Comparison of ENCODE assay signal across 8 mouse cellular contexts in the genomic region with DNA sequence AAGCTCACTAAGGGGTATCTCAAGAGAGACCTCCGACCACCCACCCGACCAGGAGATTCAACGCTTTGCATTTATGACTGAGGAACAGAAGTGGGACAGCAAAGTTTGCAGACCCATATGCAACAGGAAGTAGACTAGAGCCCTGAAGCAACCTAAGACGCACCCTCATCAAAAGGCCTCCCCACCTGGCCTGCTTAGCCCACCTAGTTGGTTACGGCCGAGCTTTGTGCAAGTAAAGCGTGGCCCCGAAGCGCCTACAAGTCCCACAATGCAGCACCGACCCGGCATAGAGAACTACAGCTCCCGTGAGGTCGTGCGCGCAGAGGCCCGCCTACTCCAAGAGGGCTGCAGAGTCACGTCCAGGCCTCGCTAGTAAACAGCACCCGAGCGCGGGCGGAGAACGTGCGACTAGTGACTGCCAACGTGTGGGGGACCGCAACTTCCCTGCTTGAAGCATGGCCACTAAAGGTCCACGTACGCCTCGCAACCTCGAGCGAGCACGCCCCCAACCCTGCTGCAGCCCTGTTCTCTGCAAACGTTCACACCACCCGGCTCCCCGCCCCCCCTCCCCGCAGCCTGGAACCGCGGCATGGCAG. TPM values are rescaled to one million over a fixed set of nuclear protein-coding genes. Genes with fewer than 3 reads are reported as not detected.
DNase-seq lines count a peak whose midpoint lies in the region; ATAC-seq and TF ChIP-seq lines count a peak whose summit lies in the region.

No protein-coding gene starts in this region.

- peak overlapping the region; percentile 90 for H3K4me2 ChIP-seq in embryonic facial prominence, embryonic 13.5 days
- H3K4me2 ChIP-seq in limb, embryonic 12.5 days = peak overlapping the region; percentile 79
- H3K4me2 ChIP-seq in midbrain, embryonic 14.5 days (ENCODE audit: low read length) = peak overlapping the region; percentile 90

- H3K4me3 ChIP-seq in embryonic facial prominence, embryonic 13.5 days = peak overlapping the region; percentile 76
- H3K4me3 ChIP-seq in heart, adult 2 months = peak overlapping the region; percentile 70
- peak overlapping the region; percentile 79 for H3K4me3 ChIP-seq in limb, embryonic 12.5 days (replicated peaks)
- peak overlapping the region; percentile 70 for H3K4me3 ChIP-seq in midbrain, embryonic 14.5 days (replicated peaks; ENCODE audit: low read depth, low read length)

- H3K9ac ChIP-seq in embryonic facial prominence, embryonic 13.5 days = peak overlapping the region; percentile 82
- H3K9ac ChIP-seq in heart, adult 2 months (ENCODE audit: low read depth, low read length) = peak overlapping the region; percentile 89
- H3K9ac ChIP-seq in limb, embryonic 12.5 days (replicated peaks) = peak overlapping the region; percentile 84
- peak overlapping the region; percentile 68 for H3K9ac ChIP-seq in midbrain, embryonic 14.5 days (replicated peaks; ENCODE audit: low read length)

- intact Hi-C loops in heart, adult 2 months (cut with DNase I) = loop anchor here (2.0 to 10.0 kb wide), 2 partner anchors 36 to 226 kb away; partner anchors contain the start of gene Glis2

- peak; percentile 36; the same call in 1 of the 2 replicates for TF ChIP-seq EP300 in heart, adult 2 months (IDR thresholded peaks at IDR 0.05; ENCODE audit: insufficient read depth, low read depth, low read length)

- no peaks in the 10 kb centered on the region; the same call in 1 of the 2 replicates for H3K79me2 ChIP-seq in heart, adult 2 months (replicated peaks; ENCODE audit: control insufficient read depth, insufficient read depth, low read length)

- no peaks in the 10 kb centered on the region for H3K27me3 ChIP-seq in embryonic facial prominence, embryonic 13.5 days
- no peaks in the 10 kb centered on the region for H3K27me3 ChIP-seq in heart, adult 2 months (ENCODE audit: control insufficient read depth, insufficient read depth, low read length)
- no peaks in the 10 kb centered on the region for H3K27me3 ChIP-seq in limb, embryonic 12.5 days
- no peaks in the 10 kb centered on the region for H3K27me3 ChIP-seq in midbrain, embryonic 14.5 days (ENCODE audit: control insufficient read depth, insufficient read depth, low read length)

- H3K36me3 ChIP-seq in embryonic facial prominence, embryonic 13.5 days = 0 out of 2 replicates have a peak, but pooled peaks cover 10% of the 10 kb centered on the region
- H3K36me3 ChIP-seq in heart, adult 2 months (ENCODE audit: control insufficient read depth, insufficient read depth, low read length) = no peaks in the 10 kb centered on the region
- H3K36me3 ChIP-seq in limb, embryonic 12.5 days = peaks cover 7% of the 10 kb centered on the region; the same call in 1 of the 2 replicates
- H3K36me3 ChIP-seq in midbrain, embryonic 14.5 days (ENCODE audit: control insufficient read depth, insufficient read depth, low read length) = no peaks in the 10 kb centered on the region

- TF ChIP-seq POLR2A in heart, adult 2 months (IDR thresholded peaks at IDR 0.05; ENCODE audit: insufficient read depth, low read depth, low read length) = peak; percentile 94

- no peak for TF ChIP-seq CTCF in heart, adult 2 months (IDR thresholded peaks at IDR 0.05)

- ATAC-seq in embryonic facial prominence, embryonic 13.5 days (ENCODE audit: insufficient number of reproducible peaks, insufficient read depth, low FRiP score, low TSS enrichment, low read depth) = peak; percentile 88
- ATAC-seq in limb, embryonic 12.5 days (ENCODE audit: insufficient number of reproducible peaks, insufficient read depth, low FRiP score, low TSS enrichment, low read depth) = peak; percentile 84
- peak; percentile 91 for ATAC-seq in midbrain, embryonic 14.5 days (ENCODE audit: low FRiP score, low TSS enrichment)

- peak overlapping the region; percentile 97 for H3K27ac ChIP-seq in embryonic facial prominence, embryonic 13.5 days
- peak overlapping the region; percentile 97 for H3K27ac ChIP-seq in heart, adult 2 months
- H3K27ac ChIP-seq in limb, embryonic 12.5 days = peak overlapping the region; percentile 95
- peak overlapping the region; percentile 93 for H3K27ac ChIP-seq in midbrain, embryonic 14.5 days (replicated peaks; ENCODE audit: low read depth, low read length)

- WGBS in embryonic facial prominence, embryonic 13.5 days = under 1% methylated on average over 38 of the region's 38 CpGs
- WGBS in heart, adult 2 months = under 1% methylated on average over 37 of the region's 38 CpGs
- WGBS in limb, embryonic 12.5 days = under 1% methylated on average over 38 of the region's 38 CpGs
- WGBS in midbrain, embryonic 14.5 days = under 1% methylated on average over 38 of the region's 38 CpGs

- peaks cover 39% of the 10 kb centered on the region for H3K4me1 ChIP-seq in embryonic facial prominence, embryonic 13.5 days
- peaks cover 1% of the 10 kb centered on the region; the same call in 1 of the 2 replicates for H3K4me1 ChIP-seq in heart, adult 2 months (ENCODE audit: control insufficient read depth, insufficient read depth, low read length)
- H3K4me1 ChIP-seq in limb, embryonic 12.5 days (replicated peaks) = peaks cover 40% of the 10 kb centered on the region
- H3K4me1 ChIP-seq in midbrain, embryonic 14.5 days (ENCODE audit: control insufficient read depth, insufficient read depth, low read length) = peaks cover 9% of the 10 kb centered on the region

- DNase-seq in 416B (ENCODE audit: low read depth) = peak; percentile 96
- peak; percentile 66 to 76 for DNase-seq in adrenal gland, postnatal 4 days (ENCODE audit: low spot score in 2 of 2)
- DNase-seq in heart, adult 2 months = peak; percentile 92 to 93
- DNase-seq in kidney, adult 8-10 months = peak; percentile 90 to 97
- DNase-seq in midbrain, embryonic 14.5 days = peak; percentile 96
- peak; percentile 82 for DNase-seq in spleen, adult 12 weeks (ENCODE audit: low spot score)

- H3K9me3 ChIP-seq in embryonic facial prominence, embryonic 13.5 days = no peaks in the 10 kb centered on the region
- no peaks in the 10 kb centered on the region for H3K9me3 ChIP-seq in limb, embryonic 12.5 days
- H3K9me3 ChIP-seq in midbrain, embryonic 14.5 days (ENCODE audit: control insufficient read depth, low read length) = no peaks in the 10 kb centered on the region

RNA-seq across cellular contexts. Expression of gene Tfap4, which starts 1.2 kb away (rescaled TPM):
- 10 to 100 TPM; 16.6 to 19.2 TPM for total RNA-seq in adrenal gland, postnatal 4 days (2021)
- 27.0 and 33.2 TPM in 2 replicates for polyA plus RNA-seq in embryonic facial prominence, embryonic 13.5 days (2015; fragmentation: Nextera tagmentation; extraction: Ambion mirVana)
- 1 to 10 TPM; 3.2 to 3.4 TPM for total RNA-seq in heart, adult 2 months (2021)
- polyA plus RNA-seq in heart, adult 2 months (2012; rRNA removed) = 2.4 and 2.9 TPM in 2 replicates
- polyA plus RNA-seq in limb, embryonic 12.5 days (2016; fragmentation: Nextera tagmentation; extraction: Ambion mirVana) = 29.1 and 31.0 TPM in 2 replicates
- 7.2 and 8.9 TPM in 2 replicates for polyA plus RNA-seq in midbrain, embryonic 14.5 days (2014; fragmentation: Nextera tagmentation; extraction: Ambion mirVana)

RNA-seq across cellular contexts. Expression of gene Srl, which starts 16.9 kb away (rescaled TPM):
- 10 to 100 TPM; 21.8 to 42.0 TPM for total RNA-seq in adrenal gland, postnatal 4 days (2021)
- polyA plus RNA-seq in embryonic facial prominence, embryonic 13.5 days (2015; fragmentation: Nextera tagmentation; extraction: Ambion mirVana) = 19.4 and 21.1 TPM in 2 replicates
- total RNA-seq in heart, adult 2 months (2021) = 100 to 1,000 TPM; 771 to 870 TPM
- polyA plus RNA-seq in heart, adult 2 months (2012; rRNA removed) = 276 and 575 TPM in 2 replicates
- 36.9 and 40.7 TPM in 2 replicates for polyA plus RNA-seq in limb, embryonic 12.5 days (2016; fragmentation: Nextera tagmentation; extraction: Ambion mirVana)
- polyA plus RNA-seq in midbrain, embryonic 14.5 days (2014; fragmentation: Nextera tagmentation; extraction: Ambion mirVana) = 17.6 and 25.7 TPM in 2 replicates

RNA-seq across cellular contexts. Expression of gene Glis2, which starts 36.0 kb away (rescaled TPM):
- 10 to 100 TPM; 66.0 to 77.7 TPM for total RNA-seq in adrenal gland, postnatal 4 days (2021)
- polyA plus RNA-seq in embryonic facial prominence, embryonic 13.5 days (2015; fragmentation: Nextera tagmentation; extraction: Ambion mirVana) = 25.3 and 31.2 TPM in 2 replicates
- 10 to 100 TPM; 10.0 to 11.1 TPM for total RNA-seq in heart, adult 2 months (2021)
- 17.3 and 23.8 TPM in 2 replicates for polyA plus RNA-seq in heart, adult 2 months (2012; rRNA removed)
- polyA plus RNA-seq in limb, embryonic 12.5 days (2016; fragmentation: Nextera tagmentation; extraction: Ambion mirVana) = 28.4 and 32.6 TPM in 2 replicates
- 13.2 and 13.4 TPM in 2 replicates for polyA plus RNA-seq in midbrain, embryonic 14.5 days (2014; fragmentation: Nextera tagmentation; extraction: Ambion mirVana)

Comparison
In these comparisons a context has a peak if more than half of its experiments do, and no peak if none do; other contexts are left out.
1. Peak in every context shown above with its lines: DNase-seq, ATAC-seq, H3K4me3 ChIP-seq and H3K27ac ChIP-seq.